Mouse (Mus musculus) gastrocnemius, adult 2 months (tissue): ENCODE measurements around the gene Tsc1. TPM values are rescaled to one million over a fixed set of nuclear protein-coding genes. Genes with fewer than 3 reads are reported as not detected.

Experiments used
- DNase-seq: peaks from one replicate; pipeline ENCODE4 v3.0.0; 2022
- H3K27ac ChIP-seq: fragments of 200-600 bp; 2 replicates; pipeline ENCODE4 v1.8.1; 2022; ENCODE audit warnings: mild to moderate bottlenecking
- H3K4me3 ChIP-seq: fragments of 200-600 bp; 2 replicates; pipeline ENCODE4 v1.8.1; 2022; ENCODE audit warnings: mild to moderate bottlenecking, moderate library complexity
- CTCF ChIP-seq: fragments of 200-600 bp; IDR thresholded peaks from 2 replicates; pipeline ENCODE4 v1.8.1; 2022; ENCODE audit warnings: antibody characterized with exemption, mild to moderate bottlenecking, moderate library complexity
- intact Hi-C: fragments of 180-260 bp; cut with DNase I; formaldehyde crosslinking; loops from one replicate; pipeline ENCODE4 v1.15.1; 2025
- total RNA-seq, 2 experiments: library from RNA; stranded (reverse); gene quantifications; 2 replicates each; pipeline ENCODE4 v1.2.3; 2021

Gene Tsc1
- total RNA-seq, 2 experiments from 2014 or later, result 42.5 to 45.9 TPM

- intact Hi-C loops, result no loop called here
- Histone ChIP-seq H3K27ac (no peak overlapping the region), H3K4me3 (no peak overlapping the region)
- peak; percentile 4 for DNase-seq
- no peak for TF ChIP-seq CTCF
These were observed 22.2 kb upstream of the Tsc1 start for GRCm38 (mm10) chr2:28618777-28619336.

GRCm38 (mm10) chr2:28619369-28619768 is 21.7 kb upstream of the Tsc1 start:
- no peak overlapping the region for H3K4me3 ChIP-seq
- no peak overlapping the region for H3K27ac ChIP-seq
- TF ChIP-seq CTCF, result no peak
- intact Hi-C loops, result no loop called here
- DNase-seq, result no peak

GRCm38 (mm10) chr2:28620522-28620921 is 20.5 kb upstream of the Tsc1 start:
- DNase-seq, result no peak
- no peak overlapping the region for H3K27ac ChIP-seq
- no peak for TF ChIP-seq CTCF
- no peak overlapping the region for H3K4me3 ChIP-seq
- intact Hi-C loops, result no loop called here

GRCm38 (mm10) chr2:28621111-28621510 is 19.9 kb upstream of the Tsc1 start:
- intact Hi-C loops, result no loop called here
- Histone ChIP-seq H3K4me3 (no peak overlapping the region), H3K27ac (no peak overlapping the region)
- no peak for DNase-seq
- no peak for TF ChIP-seq CTCF

- no peak for TF ChIP-seq CTCF
- intact Hi-C loops, result loop anchor here (1.0 kb wide), 1 partner anchor 29 kb away; no protein-coding TSS in a partner anchor
- no peak within 1 kb of the TSS for H3K27ac ChIP-seq
- no peak for DNase-seq
- H3K4me3 ChIP-seq, result no peak within 1 kb of the TSS
These were observed 19.3 kb upstream of the Tsc1 start, which contains the start of gene Gfi1b for GRCm38 (mm10) chr2:28621664-28622171. Gene Gfi1b, minus strand, starts transcription at chr2:28621982.

- no peak overlapping the region for H3K27ac ChIP-seq
- DNase-seq, result peak; percentile 53
- intact Hi-C loops, result loop anchor here (1.0 kb wide), 1 partner anchor 30 kb away; no protein-coding TSS in a partner anchor
- no peak overlapping the region for H3K4me3 ChIP-seq
- TF ChIP-seq CTCF, result peak; percentile 87; the same call in 1 of the 2 replicates
These were observed 18.4 kb upstream of the Tsc1 start for GRCm38 (mm10) chr2:28622521-28623124.

GRCm38 (mm10) chr2:28624870-28625269 is 16.2 kb upstream of the Tsc1 start:
- no peak overlapping the region for H3K27ac ChIP-seq
- no peak overlapping the region for H3K4me3 ChIP-seq
- no peak for DNase-seq
- TF ChIP-seq CTCF, result peak; percentile 23; the same call in 1 of the 2 replicates
- intact Hi-C loops, result no loop called here

- Histone ChIP-seq H3K27ac (no peak overlapping the region), H3K4me3 (no peak overlapping the region)
- intact Hi-C loops, result no loop called here
- DNase-seq, result no peak
- TF ChIP-seq CTCF, result no peak
These were observed 15.0 kb upstream of the Tsc1 start for GRCm38 (mm10) chr2:28626038-28626437.

- intact Hi-C loops, result no loop called here
These were observed 13.0 kb upstream of the Tsc1 start for GRCm38 (mm10) chr2:28628053-28628452.

GRCm38 (mm10) chr2:28629911-28630381 is 11.1 kb upstream of the Tsc1 start:
- Histone ChIP-seq H3K4me3 (no peak overlapping the region), H3K27ac (no peak overlapping the region)
- TF ChIP-seq CTCF, result no peak
- intact Hi-C loops, result no loop called here
- DNase-seq, result no peak

More at GRCm38 (mm10) chr2:28628053-28628452, 13.0 kb upstream of the Tsc1 start:
- no peak for TF ChIP-seq CTCF
- Histone ChIP-seq H3K4me3 (no peak overlapping the region), H3K27ac (no peak overlapping the region)
- DNase-seq, result no peak

GRCm38 (mm10) chr2:28632626-28633025 is 8.4 kb upstream of the Tsc1 start:
- H3K4me3 ChIP-seq, result no peak overlapping the region
- no peak for DNase-seq
- TF ChIP-seq CTCF, result no peak
- intact Hi-C loops, result no loop called here
- H3K27ac ChIP-seq, result no peak overlapping the region

- Histone ChIP-seq H3K4me3 (no peak overlapping the region), H3K27ac (no peak overlapping the region)
- TF ChIP-seq CTCF, result no peak
- no peak for DNase-seq
- intact Hi-C loops, result no loop called here
These were observed 7.9 kb upstream of the Tsc1 start for GRCm38 (mm10) chr2:28633136-28633535.

- intact Hi-C loops, result no loop called here
- no peak for DNase-seq
- no peak overlapping the region for H3K27ac ChIP-seq
- TF ChIP-seq CTCF, result no peak
- no peak overlapping the region for H3K4me3 ChIP-seq
These were observed 5.8 kb upstream of the Tsc1 start for GRCm38 (mm10) chr2:28635199-28635598.
